Mouse (Mus musculus) ES-Bruce4 (cell line): ENCODE results near the gene 2010003K11Rik. TPM values are rescaled to one million over a fixed set of nuclear protein-coding genes. Genes with fewer than 3 reads are reported as not detected.
"Not testable (repeated sequence)": the region's sequence is repeated elsewhere in the genome, so short reads cannot be mapped to it uniquely, and the experiment has no call there.

Experiments
- H3K27ac ChIP-seq: 2 replicates; pipeline ENCODE4 v1.5.1; 2012; ENCODE audit warnings: low read length, inconsistent platforms; ENCODE audit not compliant: insufficient read depth
- H3K27me3 ChIP-seq: 2 replicates; pipeline ENCODE4 v1.6.1; 2012; ENCODE audit warnings: mild to moderate bottlenecking, low read length, inconsistent platforms; ENCODE audit not compliant: control insufficient read depth, poor library complexity, insufficient read depth, severe bottlenecking
- H3K36me3 ChIP-seq: 2 replicates; pipeline ENCODE4 v1.6.1; 2012; ENCODE audit warnings: inconsistent platforms, mild to moderate bottlenecking, low read length, moderate library complexity; ENCODE audit not compliant: control insufficient read depth, poor library complexity, insufficient read depth, severe bottlenecking
- H3K4me1 ChIP-seq: one replicate; pipeline ENCODE4 v1.8.1; 2011; ENCODE audit warnings: low read length; ENCODE audit not compliant: control insufficient read depth, insufficient read depth
- H3K4me3 ChIP-seq: 2 replicates; pipeline ENCODE4 v1.5.1; 2011; ENCODE audit warnings: low read depth, mild to moderate bottlenecking, low read length
- H3K9ac ChIP-seq: 2 replicates; pipeline ENCODE4 v1.6.1; 2012; ENCODE audit warnings: low read depth, mild to moderate bottlenecking, inconsistent platforms; ENCODE audit not compliant: poor library complexity, severe bottlenecking
- H3K9me3 ChIP-seq: replicated peaks from 2 replicates; pipeline ENCODE4 v1.6.1; 2012; ENCODE audit warnings: mild to moderate bottlenecking, low read length, inconsistent platforms; ENCODE audit not compliant: control insufficient read depth, poor library complexity, insufficient read depth, severe bottlenecking
- CTCF ChIP-seq: IDR thresholded peaks from one replicate; pipeline ENCODE4 v1.8.1; 2011; ENCODE audit warnings: low read depth, low read length
- EP300 ChIP-seq: IDR thresholded peaks from 2 replicates; pipeline ENCODE4 v1.6.1; 2011; ENCODE audit warnings: low read depth, low read length; ENCODE audit not compliant: insufficient read depth
- POLR2A ChIP-seq: IDR thresholded peaks from one replicate; pipeline ENCODE4 v1.8.1; 2011; ENCODE audit warnings: low read length; ENCODE audit not compliant: insufficient read depth
- polyA plus RNA-seq: library from polyadenylated mRNA; stranded (reverse); fragments of >200 nt; gene quantifications from 2 replicates; pipeline ENCODE4 v1.2.4, GENCODE M21; 2011; ENCODE audit warnings: low read depth; ENCODE audit not compliant: missing spikeins, insufficient read depth, insufficient read length

2010003K11Rik gene
- polyA plus RNA-seq, 1 experiment = not detected

DNA sequence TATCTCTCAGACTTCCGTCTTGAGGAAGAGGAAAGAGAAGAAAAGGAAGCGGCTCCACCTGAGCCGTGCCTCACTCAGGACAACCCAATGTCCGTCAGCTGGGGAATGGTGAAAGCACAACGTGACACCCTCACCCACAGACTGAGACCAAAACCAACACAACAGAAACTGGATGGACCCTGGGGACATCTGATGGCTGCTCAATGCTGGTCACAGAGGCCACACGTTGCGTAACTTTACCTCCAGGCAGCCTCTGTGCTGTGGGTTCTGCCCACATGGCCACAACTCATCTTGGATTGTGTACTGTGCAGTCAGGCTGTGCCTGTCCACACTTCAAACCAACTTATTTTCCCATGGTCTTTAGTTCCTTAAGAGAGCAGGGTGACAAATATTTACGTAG lies 36.4 kb downstream of the 2010003K11Rik start:
- H3K9me3 ChIP-seq = no peaks in the 10 kb centered on the region
- no peaks in the 10 kb centered on the region for H3K36me3 ChIP-seq

DNA sequence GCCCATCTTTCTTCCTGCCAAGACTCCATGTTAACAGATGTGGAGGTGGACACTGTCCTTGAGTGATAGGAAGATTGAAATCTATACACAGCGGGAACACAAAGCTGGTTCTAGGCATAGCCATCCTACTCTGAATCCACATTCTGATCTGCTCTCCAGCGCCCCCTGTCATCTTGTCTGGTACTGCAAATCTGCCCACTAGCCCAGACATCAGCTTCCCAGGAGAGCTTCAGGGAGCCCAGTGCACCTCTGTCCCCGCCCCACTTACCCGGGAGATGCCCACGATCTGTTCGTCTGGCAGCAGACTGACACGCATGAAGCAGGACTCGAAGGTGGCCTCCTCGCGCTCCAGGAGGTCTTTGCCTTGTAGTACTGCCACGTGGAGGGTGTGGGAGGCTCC lies 42.2 kb downstream of the 2010003K11Rik start:
- TF ChIP-seq EP300 (no peak), CTCF (peak; percentile 70)
- Histone ChIP-seq H3K36me3 (no peaks in the 10 kb centered on the region), H3K9ac (no peak overlapping the region), H3K27me3 (no peaks in the 10 kb centered on the region), H3K4me3 (no peak overlapping the region), H3K27ac (no peak overlapping the region), H3K9me3 (no peaks in the 10 kb centered on the region), H3K4me1 (no peaks in the 10 kb centered on the region)

More for the DNA sequence above, 36.4 kb downstream of the 2010003K11Rik start:
- H3K27ac ChIP-seq = no peak overlapping the region
- H3K9ac ChIP-seq = no peak overlapping the region
- no peaks in the 10 kb centered on the region for H3K27me3 ChIP-seq
- no peak overlapping the region for H3K4me3 ChIP-seq
- TF ChIP-seq EP300 (no peak), CTCF (no peak), POLR2A (no peak)
- no peaks in the 10 kb centered on the region for H3K4me1 ChIP-seq

DNA sequence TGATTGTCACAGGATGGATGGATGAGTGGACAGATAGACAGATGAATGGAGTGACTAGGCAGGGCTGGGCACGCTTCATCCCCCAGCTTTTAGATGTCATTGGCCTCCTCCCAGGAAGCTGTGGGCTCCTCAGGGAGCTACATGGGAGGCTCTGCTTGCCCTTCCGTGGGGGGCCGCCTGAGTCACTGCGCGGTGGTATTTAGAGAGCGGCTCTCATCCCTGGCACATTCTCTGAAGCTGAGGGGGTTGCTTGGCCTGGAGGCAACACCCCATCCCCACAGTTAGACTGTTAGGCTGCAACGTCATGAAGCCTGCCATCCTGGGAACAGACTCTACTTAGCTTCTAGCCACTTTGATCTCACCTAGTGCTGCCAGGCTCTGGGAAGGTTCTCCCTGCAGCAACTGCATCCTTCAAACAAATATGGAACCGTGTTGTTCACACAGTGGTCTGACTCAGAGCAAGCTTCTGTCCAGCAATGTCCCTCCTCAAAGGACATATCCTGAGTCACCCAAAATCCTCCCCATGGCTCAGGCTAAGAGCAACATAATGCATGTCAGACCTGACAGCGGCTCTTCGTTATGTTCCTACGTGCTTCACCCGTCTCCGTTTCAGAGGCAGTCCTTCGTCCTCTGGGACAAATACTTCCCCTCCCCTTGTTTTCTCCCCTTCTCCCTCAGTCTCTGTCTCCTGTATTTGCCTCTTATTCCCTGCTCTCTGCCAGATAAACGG lies 43.1 kb downstream of the 2010003K11Rik start:
- Histone ChIP-seq H3K27me3 (no peaks in the 10 kb centered on the region), H3K36me3 (no peaks in the 10 kb centered on the region), H3K9ac (no peak overlapping the region), H3K4me3 (no peak overlapping the region), H3K9me3 (no peaks in the 10 kb centered on the region), H3K4me1 (no peaks in the 10 kb centered on the region), H3K27ac (no peak overlapping the region)
- TF ChIP-seq EP300 (no peak), POLR2A (no peak), CTCF (no peak)

DNA sequence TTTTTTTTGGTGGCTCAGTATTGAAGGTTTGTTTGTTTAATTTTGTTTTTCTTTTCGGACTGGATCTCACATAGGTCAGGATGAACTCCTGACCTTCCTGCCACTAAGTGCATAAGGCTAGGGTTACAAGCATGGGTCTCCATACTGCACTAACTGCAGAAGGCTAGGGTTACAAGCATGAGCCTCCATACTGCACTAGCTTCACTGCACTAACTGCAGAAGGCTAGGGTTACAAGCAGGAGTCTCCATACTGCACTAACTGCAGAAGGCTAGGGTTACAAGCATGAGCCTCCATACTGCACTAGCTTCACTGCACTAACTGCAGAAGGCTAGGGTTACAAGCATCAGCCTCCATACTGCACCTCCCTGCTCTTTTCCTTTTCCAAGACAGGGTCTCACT lies 44.3 kb downstream of the 2010003K11Rik start:
- H3K36me3 ChIP-seq, H3K4me3 ChIP-seq, H3K27ac ChIP-seq, H3K4me1 ChIP-seq, H3K27me3 ChIP-seq, H3K9me3 ChIP-seq, H3K9ac ChIP-seq: not testable (repeated sequence)

DNA sequence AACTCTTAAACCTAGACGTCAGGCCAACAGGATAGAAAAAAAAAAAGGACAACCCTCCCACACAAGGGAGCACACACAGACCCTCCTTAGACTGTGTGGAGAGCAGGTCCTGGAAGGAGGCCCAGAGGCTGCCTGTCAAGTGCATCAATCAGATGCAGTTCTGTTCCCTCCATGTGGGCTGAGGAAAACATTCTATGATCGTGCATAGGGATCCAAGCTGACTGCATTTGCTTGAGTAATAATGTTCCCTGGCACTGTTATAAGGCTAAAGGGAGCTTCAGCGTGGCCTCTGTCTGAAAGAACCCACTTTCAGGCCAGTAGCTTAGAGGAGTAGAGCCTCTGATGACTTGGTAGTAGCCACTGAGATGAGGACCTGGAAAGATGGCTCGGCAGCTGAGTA lies 45.9 kb downstream of the 2010003K11Rik start:
- Histone ChIP-seq H3K4me3 (no peak overlapping the region), H3K9me3 (no peaks in the 10 kb centered on the region), H3K4me1 (no peaks in the 10 kb centered on the region), H3K27me3 (no peaks in the 10 kb centered on the region), H3K27ac (no peak overlapping the region), H3K36me3 (no peaks in the 10 kb centered on the region; the same call in 1 of the 2 replicates), H3K9ac (no peak overlapping the region)
- TF ChIP-seq EP300 (no peak), CTCF (no peak), POLR2A (no peak)

DNA sequence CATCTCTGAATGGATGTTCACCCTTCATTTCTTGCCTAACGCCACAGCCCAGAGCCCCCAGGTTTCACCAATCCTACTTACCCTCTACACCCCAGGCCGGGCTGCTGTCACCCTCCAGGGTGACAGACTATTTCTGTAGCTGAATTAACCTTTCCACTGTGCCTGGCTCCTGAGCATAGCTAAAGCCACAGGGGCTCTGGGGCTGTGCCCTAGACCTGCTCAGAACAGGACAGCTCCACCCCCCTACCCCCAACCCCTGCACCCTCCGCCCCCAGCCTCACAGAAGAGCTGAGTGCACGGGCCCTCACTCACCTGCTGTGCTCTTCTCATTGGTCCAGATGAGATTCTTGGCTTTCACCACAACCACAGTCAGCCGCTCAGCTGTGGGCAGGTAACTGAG lies 46.4 kb downstream of the 2010003K11Rik start:
- Histone ChIP-seq H3K27ac (no peak overlapping the region), H3K9me3 (no peaks in the 10 kb centered on the region), H3K4me3 (no peak overlapping the region), H3K4me1 (no peaks in the 10 kb centered on the region), H3K36me3 (no peaks in the 10 kb centered on the region; the same call in 1 of the 2 replicates), H3K9ac (no peak overlapping the region), H3K27me3 (no peaks in the 10 kb centered on the region)
- TF ChIP-seq POLR2A = no peak
- no peak for TF ChIP-seq EP300
- no peak for TF ChIP-seq CTCF
